Mouse (Mus musculus) liver, embryonic 16.5 days (tissue): ENCODE data around the gene Pkd1l2. TPM values are rescaled to one million over a fixed set of nuclear protein-coding genes. Genes with fewer than 3 reads are reported as not detected.
A peak's percentile ranks its signal among the peaks of the same experiment; 100 is the strongest.

Experiments
- ATAC-seq: fragments of 200-750 bp; cut with Nextera tagmentation; 2 replicates; pipeline ENCODE4 v1.8.0; 2017; ENCODE audit warnings: low read depth, mild to moderate bottlenecking, moderate number of reproducible peaks, moderate library complexity
- H3K27ac ChIP-seq: fragments of 300-500 bp; sonication (generic); 2 replicates; pipeline ENCODE4 v1.5.1; 2014; ENCODE audit warnings: mild to moderate bottlenecking, low read length
- H3K27me3 ChIP-seq: fragments of 300-500 bp; sonication (generic); 2 replicates; pipeline ENCODE4 v1.6.1; 2014; ENCODE audit warnings: low read depth, low read length, mixed read lengths; ENCODE audit not compliant: control insufficient read depth, insufficient read depth
- H3K36me3 ChIP-seq: fragments of 300-500 bp; sonication (generic); 2 replicates; pipeline ENCODE4 v1.6.1; 2014; ENCODE audit warnings: mild to moderate bottlenecking; ENCODE audit not compliant: control insufficient read depth, insufficient read depth
- H3K4me1 ChIP-seq: fragments of 300-500 bp; sonication (generic); 2 replicates; pipeline ENCODE4 v1.6.1; 2014; ENCODE audit warnings: low read depth, low read length, mixed read lengths; ENCODE audit not compliant: control insufficient read depth
- H3K4me2 ChIP-seq: fragments of 300-500 bp; sonication (generic); 2 replicates; pipeline ENCODE4 v1.6.1; 2014; ENCODE audit warnings: low read depth, low read length, mixed read lengths
- H3K4me3 ChIP-seq: fragments of 300-500 bp; sonication (generic); 2 replicates; pipeline ENCODE4 v1.5.1; 2014; ENCODE audit warnings: low read depth, mild to moderate bottlenecking, low read length
- H3K9ac ChIP-seq: fragments of 300-500 bp; sonication (generic); 2 replicates; pipeline ENCODE4 v1.6.1; 2014; ENCODE audit warnings: low read depth, low read length
- H3K9me3 ChIP-seq: fragments of 300-500 bp; sonication (generic); replicated peaks from 2 replicates; pipeline ENCODE4 v1.6.1; 2016; ENCODE audit warnings: low read length; ENCODE audit not compliant: control insufficient read depth
- WGBS: fragments of 180-500 bp; shearing (Covaris S2); extraction: QIAGEN DNeasy Blood & Tissue Kit; methylation state at CpG from one replicate; pipeline ENCODE4 v1.1.7; 2014; ENCODE audit not compliant: insufficient replicate concordance; 5-methylcytosine and 5-hydroxymethylcytosine counted together
- polyA plus RNA-seq: library from polyadenylated mRNA; unstranded; fragments of >200 nt; fragmentation: Nextera tagmentation; extraction: Ambion mirVana; gene quantifications from 2 replicates; pipeline ENCODE4 v1.2.1, GENCODE M21; 2015

Gene Pkd1l2
- polyA plus RNA-seq, result not detected in 2 replicates

DNA sequence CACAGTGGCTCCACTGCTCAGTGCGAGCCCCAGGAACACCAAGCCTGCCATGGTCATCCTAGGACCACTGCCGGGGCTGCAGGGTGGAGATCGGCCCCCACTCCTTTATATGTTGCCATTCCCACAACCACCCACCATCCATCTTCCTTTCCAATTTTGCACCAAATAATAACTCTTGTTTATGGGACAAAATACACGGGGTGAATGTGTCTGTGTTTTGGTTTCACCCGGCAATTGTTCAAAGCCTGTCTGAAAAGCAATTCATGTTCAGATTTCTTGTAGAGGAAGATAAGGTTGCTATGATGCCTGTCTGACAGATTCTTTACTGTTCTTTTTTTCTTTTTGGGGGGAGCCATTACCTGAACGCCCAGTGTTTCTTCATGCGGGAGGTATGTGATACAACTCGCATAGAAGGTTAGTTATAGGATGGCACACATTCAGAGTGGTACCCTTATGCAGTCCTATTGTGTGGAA, at the start of gene Pkd1l2:
Pkd1l2 (minus strand) TSS at position 51 of the 474 bp plus-strand sequence.
- no peak for ATAC-seq
- peaks cover 52% of the 10 kb centered on the region for H3K4me1 ChIP-seq
- WGBS, result 39% methylated on average over 8 of the region's 8 CpGs
- no peaks in the 10 kb centered on the region for H3K9me3 ChIP-seq
- no peaks in the 10 kb centered on the region for H3K27me3 ChIP-seq
- H3K4me2 ChIP-seq, result peak within 1 kb of the TSS; percentile 23; the same call in 1 of the 2 replicates
- H3K4me3 ChIP-seq, result no peak within 1 kb of the TSS
- peak within 1 kb of the TSS; percentile 54 for H3K27ac ChIP-seq
- no peak within 1 kb of the TSS for H3K9ac ChIP-seq
- H3K36me3 ChIP-seq, result no peaks in the 10 kb centered on the region

DNA sequence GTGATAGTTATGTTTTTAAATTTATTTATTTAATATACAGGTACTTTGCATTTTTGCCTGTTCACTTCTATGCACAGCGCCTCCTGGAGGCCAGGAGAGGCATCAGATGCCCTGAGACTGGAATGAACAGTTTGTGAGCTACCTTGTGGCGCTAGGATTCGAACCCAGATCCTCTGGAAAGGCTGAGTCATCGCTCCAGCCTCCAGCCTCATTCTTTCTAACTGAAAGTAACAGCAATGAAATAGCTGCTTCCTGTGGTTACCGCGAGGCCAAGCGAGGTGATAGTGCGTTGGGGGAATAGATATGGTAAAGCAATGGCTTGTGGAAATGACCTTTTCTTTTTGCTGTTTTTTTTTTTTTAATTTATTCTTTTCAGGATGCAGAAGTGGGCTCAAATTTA, 44.8 kb upstream of the Pkd1l2 start:
- H3K9me3 ChIP-seq, result no peaks in the 10 kb centered on the region
- no peak overlapping the region for H3K4me2 ChIP-seq
- H3K4me3 ChIP-seq, result no peak overlapping the region
- no peaks in the 10 kb centered on the region for H3K36me3 ChIP-seq
- no peak for ATAC-seq
- no peak overlapping the region for H3K9ac ChIP-seq
- no peaks in the 10 kb centered on the region for H3K27me3 ChIP-seq
- 28% methylated on average over 8 of the region's 8 CpGs for WGBS
- H3K27ac ChIP-seq, result no peak overlapping the region
- no peaks in the 10 kb centered on the region for H3K4me1 ChIP-seq

DNA sequence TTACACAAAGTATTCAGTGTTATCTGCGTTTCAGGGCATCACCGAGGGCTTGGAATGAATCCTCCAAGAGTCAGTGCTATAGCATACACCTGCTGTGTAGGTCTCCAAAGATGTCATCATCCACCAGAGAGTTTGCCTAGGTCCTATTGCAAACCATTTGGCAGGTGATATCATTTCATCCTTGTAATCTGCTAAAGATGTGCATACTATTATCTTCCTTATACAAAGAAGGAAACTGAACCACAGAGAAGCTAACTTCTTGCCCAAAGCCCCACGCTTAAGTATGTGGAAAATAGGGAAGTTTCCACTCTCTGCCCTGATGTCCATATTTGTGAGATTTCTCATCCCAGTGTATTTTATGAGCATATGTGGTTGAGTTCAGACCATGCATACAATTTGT, 44.2 kb upstream of the Pkd1l2 start:
- Histone ChIP-seq H3K27me3 (no peaks in the 10 kb centered on the region), H3K9ac (no peak overlapping the region), H3K4me1 (no peaks in the 10 kb centered on the region), H3K27ac (no peak overlapping the region), H3K4me3 (no peak overlapping the region), H3K36me3 (no peaks in the 10 kb centered on the region), H3K4me2 (no peak overlapping the region), H3K9me3 (no peaks in the 10 kb centered on the region)
- WGBS, result 43% methylated on average over 3 of the region's 3 CpGs
- no peak for ATAC-seq

DNA sequence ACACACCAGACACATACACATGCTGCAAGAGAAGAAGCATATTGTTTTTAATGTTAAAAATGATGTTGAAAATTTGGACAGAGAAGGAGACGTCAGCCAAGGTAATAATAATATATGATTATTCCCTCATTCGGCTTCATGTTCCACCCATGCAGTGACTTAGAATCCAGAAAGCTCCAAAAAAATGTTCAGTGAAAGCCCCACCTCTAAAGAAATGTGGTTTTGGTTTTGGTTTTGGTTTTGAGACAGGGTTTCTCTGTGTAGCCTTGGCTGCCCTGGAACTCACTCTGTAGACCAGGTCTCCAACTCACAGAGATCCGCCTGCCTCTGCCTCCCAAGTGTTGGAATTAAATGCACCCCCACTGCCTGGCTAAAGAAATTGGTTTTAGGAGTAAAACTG, 43.6 kb upstream of the Pkd1l2 start:
- no peak for ATAC-seq
- H3K36me3 ChIP-seq, result no peaks in the 10 kb centered on the region

DNA sequence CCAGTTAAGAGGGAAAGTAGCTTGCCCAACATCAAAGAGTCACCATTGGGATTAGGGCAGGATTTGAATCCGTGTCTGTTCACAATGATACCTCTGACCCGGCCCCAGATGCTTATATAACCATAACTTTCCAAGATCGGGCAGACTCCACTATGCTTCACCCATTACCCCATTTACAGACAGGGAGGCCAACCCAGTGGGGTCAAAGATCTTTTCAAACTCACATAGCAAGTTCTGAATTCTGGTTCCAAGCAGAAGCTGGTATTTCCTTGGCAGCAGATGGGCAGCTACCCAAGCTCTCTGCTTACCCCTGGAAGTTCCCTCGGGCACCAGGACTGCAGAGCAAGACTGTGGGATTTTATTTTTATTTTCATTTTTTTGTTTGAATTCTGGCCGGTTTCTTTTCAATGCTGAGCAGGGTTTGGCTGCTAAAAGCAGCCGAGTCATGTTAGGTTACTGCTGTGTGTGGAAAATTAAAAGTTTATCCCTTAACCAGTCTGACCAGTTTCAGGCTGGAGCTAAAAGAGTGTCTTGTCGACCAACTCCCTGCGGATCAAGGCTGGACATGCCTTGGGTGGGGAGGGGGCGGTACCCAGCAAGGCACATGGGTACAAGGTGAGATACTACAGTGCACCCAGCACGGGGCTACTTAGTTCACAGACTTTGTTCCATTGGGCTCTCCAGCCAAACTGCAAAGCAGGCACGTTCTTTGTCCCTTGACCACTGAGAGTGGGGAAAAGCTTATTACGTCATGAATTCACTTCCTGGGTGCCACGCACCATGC, 41.8 kb upstream of the Pkd1l2 start:
- Histone ChIP-seq H3K9me3 (no peaks in the 10 kb centered on the region), H3K9ac (no peak overlapping the region), H3K27me3 (no peaks in the 10 kb centered on the region), H3K4me3 (no peak overlapping the region), H3K4me2 (no peak overlapping the region), H3K4me1 (no peaks in the 10 kb centered on the region), H3K36me3 (no peaks in the 10 kb centered on the region), H3K27ac (no peak overlapping the region)
- WGBS, result 51% methylated on average over 13 of the region's 13 CpGs
- ATAC-seq, result no peak

More for the DNA sequence above, 43.6 kb upstream of the Pkd1l2 start:
- no peaks in the 10 kb centered on the region for H3K9me3 ChIP-seq
- H3K4me3 ChIP-seq, result no peak overlapping the region
- no peak overlapping the region for H3K27ac ChIP-seq
- no peak overlapping the region for H3K4me2 ChIP-seq
- H3K4me1 ChIP-seq, result no peaks in the 10 kb centered on the region
- 70% methylated on average over 3 of the region's 3 CpGs for WGBS
- H3K27me3 ChIP-seq, result no peaks in the 10 kb centered on the region
- no peak overlapping the region for H3K9ac ChIP-seq

DNA sequence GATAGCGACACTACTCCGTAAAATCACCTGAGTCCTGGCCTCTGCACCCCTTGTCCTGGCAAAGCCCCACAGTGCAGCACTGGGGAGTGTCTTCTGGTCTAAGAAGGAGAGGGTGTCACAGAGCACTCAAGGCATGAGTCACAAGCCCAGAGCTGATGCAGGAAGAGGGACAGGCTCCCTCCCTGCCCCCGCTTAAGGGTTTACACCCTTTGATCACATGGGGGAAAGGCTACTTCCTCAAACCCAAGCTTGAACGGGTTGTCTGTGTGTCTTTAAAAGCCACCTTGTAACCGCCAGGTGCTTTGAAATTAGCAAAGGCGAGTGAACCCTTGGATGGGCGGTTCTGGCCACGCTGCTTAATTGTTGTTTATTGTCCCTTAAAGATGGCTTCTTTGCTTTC, 39.0 kb upstream of the Pkd1l2 start:
- Histone ChIP-seq H3K4me2 (no peak overlapping the region), H3K4me1 (no peaks in the 10 kb centered on the region), H3K9ac (no peak overlapping the region), H3K27ac (no peak overlapping the region), H3K4me3 (no peak overlapping the region), H3K9me3 (no peaks in the 10 kb centered on the region), H3K36me3 (no peaks in the 10 kb centered on the region), H3K27me3 (no peaks in the 10 kb centered on the region)
- no peak for ATAC-seq
- 39% methylated on average over 8 of the region's 8 CpGs for WGBS

DNA sequence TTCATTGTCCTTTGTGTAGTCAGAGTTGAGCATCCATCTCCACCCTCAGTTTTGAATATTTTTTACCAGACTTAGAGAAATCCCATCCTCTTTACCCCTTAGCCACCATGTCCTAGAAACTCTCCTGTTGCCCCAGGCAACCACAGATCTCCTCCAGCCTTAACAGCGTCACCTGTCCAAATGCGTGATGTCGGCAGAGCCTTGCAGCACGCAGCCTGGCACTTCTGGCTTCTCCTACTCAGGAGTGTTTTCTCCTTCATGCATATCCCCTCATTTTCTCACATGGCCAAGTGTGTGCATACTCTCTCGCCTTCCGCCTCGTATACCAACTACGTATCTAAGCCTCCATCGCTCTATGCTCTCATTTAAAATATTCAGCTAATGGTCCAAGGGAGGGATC, 36.2 kb upstream of the Pkd1l2 start:
- peaks cover 10% of the 10 kb centered on the region for H3K4me1 ChIP-seq
- ATAC-seq, result no peak
- no peak overlapping the region for H3K4me3 ChIP-seq
- 89% methylated on average over 9 of the region's 9 CpGs for WGBS
- H3K27me3 ChIP-seq, result no peaks in the 10 kb centered on the region
- H3K27ac ChIP-seq, result no peak overlapping the region
- no peaks in the 10 kb centered on the region for H3K9me3 ChIP-seq
- H3K4me2 ChIP-seq, result no peak overlapping the region
- no peaks in the 10 kb centered on the region for H3K36me3 ChIP-seq
- H3K9ac ChIP-seq, result no peak overlapping the region

DNA sequence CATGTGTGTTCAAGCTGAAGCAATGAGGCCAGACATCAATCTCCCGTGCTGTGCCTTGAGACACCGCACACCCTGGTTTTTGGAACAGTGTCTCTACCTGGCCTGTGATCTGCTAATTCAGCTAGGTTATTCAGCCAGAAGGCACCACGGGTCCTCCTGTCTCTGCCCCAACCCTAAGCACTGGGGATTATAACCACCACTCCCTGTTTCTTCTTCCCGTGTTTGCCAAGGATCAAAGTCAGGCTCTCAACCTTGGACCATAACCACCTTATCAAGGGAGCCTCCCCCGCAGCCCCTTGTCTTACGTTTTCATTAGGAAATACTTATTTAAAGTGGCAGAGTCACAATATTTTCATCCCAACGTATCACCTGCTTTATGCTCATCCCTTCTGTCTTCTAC, 34.3 kb upstream of the Pkd1l2 start:
- Histone ChIP-seq H3K9me3 (no peaks in the 10 kb centered on the region), H3K27ac (no peak overlapping the region), H3K4me2 (no peak overlapping the region), H3K4me3 (no peak overlapping the region), H3K4me1 (peaks cover 10% of the 10 kb centered on the region), H3K27me3 (no peaks in the 10 kb centered on the region), H3K36me3 (no peaks in the 10 kb centered on the region), H3K9ac (no peak overlapping the region)
- 62% methylated on average over 7 of the region's 7 CpGs for WGBS
- ATAC-seq, result no peak

DNA sequence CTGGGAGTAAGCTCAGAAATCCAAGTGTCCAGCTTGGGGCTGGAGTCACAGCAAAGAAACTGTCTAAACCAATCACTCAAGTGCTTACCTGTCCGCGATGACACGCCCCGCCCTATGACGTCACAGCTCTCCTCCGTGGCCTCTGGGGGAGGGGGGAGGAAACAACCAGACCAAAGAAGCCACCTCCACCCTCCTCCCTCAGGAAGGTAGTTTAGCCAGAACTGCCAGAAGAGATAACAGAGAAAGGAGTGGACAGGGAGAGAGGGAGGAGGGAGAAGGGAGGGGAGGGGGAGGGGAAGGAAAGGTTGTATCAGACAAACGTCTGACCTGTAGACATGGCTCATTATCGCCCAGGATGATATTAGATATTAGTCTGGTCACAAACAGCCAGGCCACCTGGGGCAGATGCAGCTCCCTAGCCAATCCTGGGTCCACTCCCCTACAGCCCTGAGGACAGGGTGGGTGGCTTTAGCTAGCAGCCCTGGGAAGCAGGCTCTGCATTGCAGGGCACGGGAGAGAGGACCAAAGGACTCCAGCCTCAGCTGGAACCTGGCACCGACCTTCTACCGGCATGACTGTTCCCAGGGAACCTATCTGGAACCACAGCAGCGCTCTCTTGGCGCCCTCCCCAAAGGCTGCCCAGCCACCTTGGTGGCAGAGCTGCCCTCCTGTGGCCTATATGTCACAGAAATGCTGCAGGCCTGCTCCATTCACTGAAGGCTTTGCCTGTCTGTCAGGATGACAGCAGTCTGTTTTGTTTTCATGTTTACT, 33.6 kb upstream of the Pkd1l2 start:
- H3K27me3 ChIP-seq, result no peaks in the 10 kb centered on the region
- peak overlapping the region; percentile 23 for H3K4me2 ChIP-seq
- H3K9me3 ChIP-seq, result no peaks in the 10 kb centered on the region
- H3K9ac ChIP-seq, result no peak overlapping the region
- peaks cover 10% of the 10 kb centered on the region for H3K4me1 ChIP-seq
- 15% methylated on average over 13 of the region's 13 CpGs for WGBS
- H3K27ac ChIP-seq, result no peak overlapping the region
- H3K4me3 ChIP-seq, result no peak overlapping the region
- H3K36me3 ChIP-seq, result no peaks in the 10 kb centered on the region
- ATAC-seq, result peak; percentile 62
